Mouse (Mus musculus): ENCODE measurements around the gene Fam178b. TPM values are rescaled to one million over a fixed set of nuclear protein-coding genes. Genes with fewer than 3 reads are reported as not detected.

Gene Fam178b
- polyA plus RNA-seq, 1 experiment, result 0.29 TPM

DNA sequence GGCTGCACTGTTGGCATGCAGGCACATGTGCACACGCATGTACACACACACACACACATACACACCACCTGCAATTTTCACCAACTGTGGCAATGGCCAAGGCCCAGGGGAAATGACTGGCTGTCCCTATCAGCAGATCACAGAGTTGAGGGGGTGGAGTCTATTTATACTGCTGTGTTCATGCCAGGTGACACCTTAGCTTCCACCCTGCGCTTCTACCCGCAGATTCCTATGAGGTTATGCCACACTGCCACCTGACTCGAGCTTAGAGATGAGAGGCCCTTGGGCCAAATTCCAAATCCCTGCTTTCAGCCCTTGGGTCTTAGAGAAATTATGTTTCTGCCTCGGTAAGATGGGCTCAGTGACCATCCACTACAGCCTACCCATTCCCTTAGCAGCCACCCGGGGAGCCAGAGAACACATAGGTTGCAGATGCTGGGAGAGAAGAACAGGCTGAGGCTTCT lies 148.4 kb downstream of the Fam178b start:
- Histone ChIP-seq H3K4me1 (ENCODE audit: control insufficient read depth, insufficient read depth, insufficient read length, low read length) (no peaks in the 10 kb centered on the region), H3K4me3 (ENCODE audit: low read depth, low read length) (no peak overlapping the region), H3K36me3 (ENCODE audit: control insufficient read depth, insufficient read depth, low read length) (peaks cover 4% of the 10 kb centered on the region), H3K27ac (ENCODE audit: insufficient read depth, low read depth, low read length) (no peak overlapping the region), H3K27me3 (ENCODE audit: control insufficient read depth, insufficient read depth, low read length) (no peaks in the 10 kb centered on the region)
- WGBS, result 24% methylated on average over 6 of the region's 6 CpGs
- no peak for TF ChIP-seq CTCF (IDR thresholded peaks at IDR 0.05; ENCODE audit: extremely low read depth, insufficient read length, insufficient replicate concordance, low read depth, low read length)
- TF ChIP-seq POLR2A (IDR thresholded peaks at IDR 0.05; ENCODE audit: low read depth, low read length), result no peak

DNA sequence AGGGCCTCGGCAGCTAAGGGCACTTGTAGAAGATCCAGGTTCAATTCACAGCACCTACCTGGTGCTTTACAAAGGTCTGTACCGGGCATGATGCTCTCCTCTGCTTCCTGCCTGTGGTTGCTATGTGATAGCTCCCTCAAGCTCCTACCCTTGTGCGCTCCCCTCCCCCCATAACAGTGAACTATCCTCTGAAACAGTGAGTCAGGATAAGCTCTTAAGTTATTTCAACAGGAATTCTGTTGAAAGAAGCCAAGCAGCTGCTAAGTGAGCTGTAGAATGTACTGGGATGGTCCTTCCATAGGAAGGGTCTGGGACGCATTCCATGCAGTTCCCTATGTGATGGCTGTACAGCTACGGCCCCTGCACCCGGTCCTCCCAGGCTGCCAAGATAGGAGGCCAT lies 149.4 kb downstream of the Fam178b start:
- no peaks in the 10 kb centered on the region for H3K27me3 ChIP-seq (ENCODE audit: control insufficient read depth, insufficient read depth, low read length)
- WGBS, result 89% methylated on average over 6 of the region's 6 CpGs
- H3K4me3 ChIP-seq (ENCODE audit: low read depth, low read length), result no peak overlapping the region
- peaks cover under 1% of the 10 kb centered on the region; the same call in 1 of the 2 replicates for H3K36me3 ChIP-seq (ENCODE audit: control insufficient read depth, insufficient read depth, low read length)
- TF ChIP-seq CTCF (IDR thresholded peaks at IDR 0.05; ENCODE audit: extremely low read depth, insufficient read length, insufficient replicate concordance, low read depth, low read length) (no peak), POLR2A (IDR thresholded peaks at IDR 0.05; ENCODE audit: low read depth, low read length) (no peak)
- no peak overlapping the region for H3K27ac ChIP-seq (ENCODE audit: insufficient read depth, low read depth, low read length)
- no peaks in the 10 kb centered on the region for H3K4me1 ChIP-seq (ENCODE audit: control insufficient read depth, insufficient read depth, insufficient read length, low read length)

DNA sequence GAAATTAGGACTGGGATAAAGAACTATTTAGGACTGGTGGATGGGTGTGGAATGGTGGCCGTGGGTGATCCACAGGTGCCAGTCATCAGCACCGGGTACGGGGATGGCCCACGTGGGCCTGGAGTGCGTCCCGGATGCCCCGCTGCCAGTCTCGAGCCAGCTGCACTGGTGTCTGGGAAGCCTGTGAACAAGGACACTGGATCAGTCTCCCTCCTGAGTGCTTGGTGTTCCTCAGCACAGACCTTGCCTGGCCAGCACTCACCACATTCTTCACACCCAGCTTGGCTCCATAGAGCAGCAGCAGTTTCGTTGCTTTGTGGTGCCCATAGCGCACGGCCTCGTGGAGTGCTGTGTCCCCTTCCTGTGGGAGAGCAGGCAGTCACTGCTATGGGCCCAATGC lies 151.5 kb downstream of the Fam178b start:
- 94% methylated on average over 12 of the region's 12 CpGs for WGBS
- Histone ChIP-seq H3K27me3 (ENCODE audit: control insufficient read depth, insufficient read depth, low read length) (no peaks in the 10 kb centered on the region), H3K36me3 (ENCODE audit: control insufficient read depth, insufficient read depth, low read length) (peaks cover 5% of the 10 kb centered on the region; the same call in 1 of the 2 replicates), H3K4me3 (ENCODE audit: low read depth, low read length) (no peak overlapping the region), H3K4me1 (ENCODE audit: control insufficient read depth, insufficient read depth, insufficient read length, low read length) (no peaks in the 10 kb centered on the region), H3K27ac (ENCODE audit: insufficient read depth, low read depth, low read length) (no peak overlapping the region)
- TF ChIP-seq POLR2A (IDR thresholded peaks at IDR 0.05; ENCODE audit: low read depth, low read length) (no peak), CTCF (IDR thresholded peaks at IDR 0.05; ENCODE audit: extremely low read depth, insufficient read length, insufficient replicate concordance, low read depth, low read length) (no peak)

DNA sequence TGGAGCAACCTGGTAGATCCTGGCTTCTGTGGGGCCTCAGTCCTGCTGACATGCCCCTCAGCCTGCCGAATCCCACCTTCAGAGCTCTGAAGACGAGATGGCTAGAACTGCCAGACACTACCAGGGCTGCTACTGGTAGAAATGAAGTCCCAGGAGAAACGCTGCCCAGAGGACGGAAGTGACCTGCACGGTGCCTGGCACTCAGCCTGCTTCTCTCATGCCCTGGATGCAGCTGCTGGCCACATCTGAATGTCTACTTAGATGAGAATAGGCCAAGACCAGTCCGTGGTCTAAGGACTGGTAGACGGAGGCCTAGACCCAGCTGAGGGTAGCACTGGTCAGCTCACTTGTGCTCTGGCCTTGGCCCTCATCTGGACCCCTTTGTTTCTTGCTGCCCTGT lies 152.0 kb downstream of the Fam178b start:
- H3K27me3 ChIP-seq (ENCODE audit: control insufficient read depth, insufficient read depth, low read length), result no peaks in the 10 kb centered on the region
- 89% methylated on average over 7 of the region's 7 CpGs for WGBS
- no peak overlapping the region for H3K27ac ChIP-seq (ENCODE audit: insufficient read depth, low read depth, low read length)
- H3K36me3 ChIP-seq (ENCODE audit: control insufficient read depth, insufficient read depth, low read length), result peaks cover 8% of the 10 kb centered on the region
- TF ChIP-seq POLR2A (IDR thresholded peaks at IDR 0.05; ENCODE audit: low read depth, low read length), result no peak
- TF ChIP-seq CTCF (IDR thresholded peaks at IDR 0.05; ENCODE audit: extremely low read depth, insufficient read length, insufficient replicate concordance, low read depth, low read length), result no peak
- H3K4me3 ChIP-seq (ENCODE audit: low read depth, low read length), result no peak overlapping the region
- no peaks in the 10 kb centered on the region for H3K4me1 ChIP-seq (ENCODE audit: control insufficient read depth, insufficient read depth, insufficient read length, low read length)

DNA sequence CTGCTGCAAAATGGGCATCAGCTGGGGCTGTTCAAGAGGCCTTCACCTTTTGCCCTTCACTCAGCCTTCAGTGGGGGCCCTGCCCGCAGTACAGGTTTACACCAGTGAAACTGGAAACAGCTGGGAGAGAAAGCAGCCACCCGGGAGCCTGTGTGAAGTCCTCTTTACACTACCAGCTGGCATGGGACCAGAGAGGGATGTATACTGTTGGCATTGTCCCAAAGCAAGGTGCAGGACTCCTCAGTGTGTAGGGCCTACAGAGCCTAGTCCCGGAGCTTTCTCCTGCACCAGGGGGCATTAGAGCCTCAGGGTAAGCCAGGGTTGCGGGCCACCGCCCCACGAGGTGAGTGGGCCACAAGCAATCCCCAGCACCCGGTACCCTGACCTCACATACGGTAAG lies 152.5 kb downstream of the Fam178b start:
- Histone ChIP-seq H3K36me3 (ENCODE audit: control insufficient read depth, insufficient read depth, low read length) (peaks cover 12% of the 10 kb centered on the region), H3K27ac (ENCODE audit: insufficient read depth, low read depth, low read length) (no peak overlapping the region), H3K27me3 (ENCODE audit: control insufficient read depth, insufficient read depth, low read length) (no peaks in the 10 kb centered on the region), H3K4me3 (ENCODE audit: low read depth, low read length) (no peak overlapping the region), H3K4me1 (ENCODE audit: control insufficient read depth, insufficient read depth, insufficient read length, low read length) (no peaks in the 10 kb centered on the region)
- TF ChIP-seq POLR2A (IDR thresholded peaks at IDR 0.05; ENCODE audit: low read depth, low read length), result no peak
- no peak for TF ChIP-seq CTCF (IDR thresholded peaks at IDR 0.05; ENCODE audit: extremely low read depth, insufficient read length, insufficient replicate concordance, low read depth, low read length)
- WGBS, result 51% methylated on average over 8 of the region's 8 CpGs

DNA sequence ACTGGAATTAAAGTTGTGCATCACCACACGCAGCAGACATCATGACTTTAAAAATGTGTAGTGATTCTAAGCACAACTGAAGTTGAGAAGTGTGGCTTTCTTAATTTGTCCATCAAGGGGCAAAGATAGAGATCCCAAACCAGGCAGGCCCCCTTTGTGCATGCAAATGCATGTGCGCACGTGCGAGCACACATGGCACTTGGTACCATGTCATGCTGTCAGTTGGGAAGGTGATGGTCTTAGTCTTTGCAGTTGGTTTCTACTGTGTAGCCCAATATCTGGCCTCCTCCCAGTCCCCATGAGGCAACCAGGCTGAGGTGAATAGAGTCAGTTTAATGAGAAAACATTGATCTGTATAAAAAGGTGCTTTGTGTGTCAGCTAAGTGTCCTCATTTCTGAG lies 153.1 kb downstream of the Fam178b start:
- H3K27ac ChIP-seq (ENCODE audit: insufficient read depth, low read depth, low read length), result no peak overlapping the region
- TF ChIP-seq POLR2A (IDR thresholded peaks at IDR 0.05; ENCODE audit: low read depth, low read length) (no peak), CTCF (IDR thresholded peaks at IDR 0.05; ENCODE audit: extremely low read depth, insufficient read length, insufficient replicate concordance, low read depth, low read length) (no peak)
- 96% methylated on average over 4 of the region's 4 CpGs for WGBS
- H3K36me3 ChIP-seq (ENCODE audit: control insufficient read depth, insufficient read depth, low read length), result peaks cover 17% of the 10 kb centered on the region
- H3K27me3 ChIP-seq (ENCODE audit: control insufficient read depth, insufficient read depth, low read length), result no peaks in the 10 kb centered on the region
- H3K4me3 ChIP-seq (ENCODE audit: low read depth, low read length), result no peak overlapping the region
- H3K4me1 ChIP-seq (ENCODE audit: control insufficient read depth, insufficient read depth, insufficient read length, low read length), result no peaks in the 10 kb centered on the region

DNA sequence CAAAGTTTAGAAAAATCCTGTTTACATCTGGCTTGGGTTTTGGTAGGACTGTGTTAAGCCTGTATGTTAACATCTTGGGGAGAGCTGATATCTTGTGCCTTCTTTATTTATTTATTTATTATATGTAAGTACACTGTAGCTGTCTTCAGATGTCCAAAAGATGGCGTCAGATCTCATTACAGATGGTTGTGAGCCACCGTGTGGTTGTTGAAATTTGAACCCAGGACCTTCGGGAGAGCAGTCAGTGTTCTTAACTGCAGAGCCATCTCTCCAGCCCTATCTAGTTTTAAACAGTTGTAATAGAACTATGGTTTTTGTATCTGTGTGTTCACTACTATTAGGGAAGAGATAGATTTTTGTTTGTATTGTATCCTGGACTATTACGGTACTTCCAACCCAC lies 153.7 kb downstream of the Fam178b start:
- H3K27me3 ChIP-seq (ENCODE audit: control insufficient read depth, insufficient read depth, low read length), result no peaks in the 10 kb centered on the region
- H3K36me3 ChIP-seq (ENCODE audit: control insufficient read depth, insufficient read depth, low read length), result peaks cover 18% of the 10 kb centered on the region
- no peak for TF ChIP-seq CTCF (IDR thresholded peaks at IDR 0.05; ENCODE audit: extremely low read depth, insufficient read length, insufficient replicate concordance, low read depth, low read length)
- TF ChIP-seq POLR2A (IDR thresholded peaks at IDR 0.05; ENCODE audit: low read depth, low read length), result no peak
- no peak overlapping the region for H3K27ac ChIP-seq (ENCODE audit: insufficient read depth, low read depth, low read length)
- H3K4me3 ChIP-seq (ENCODE audit: low read depth, low read length), result no peak overlapping the region
- WGBS, result 85% methylated on average over 4 of the region's 4 CpGs
- H3K4me1 ChIP-seq (ENCODE audit: control insufficient read depth, insufficient read depth, insufficient read length, low read length), result no peaks in the 10 kb centered on the region
